Mouse (Mus musculus) stomach, postnatal 0 days (tissue): ENCODE results near the gene Ada. TPM values are rescaled to one million over a fixed set of nuclear protein-coding genes. Genes with fewer than 3 reads are reported as not detected.

ENCODE experiments used
- ATAC-seq: fragments of 200-750 bp; cut with Nextera tagmentation; 2 replicates; pipeline ENCODE4 v1.8.0; 2017; ENCODE audit not compliant: low FRiP score, low TSS enrichment
- DNase-seq: peaks from one replicate; pipeline ENCODE4 v3.0.0-alpha.2; 2016; ENCODE audit warnings: low spot score
- H3K27ac ChIP-seq: fragments of 300-500 bp; sonication (generic); replicated peaks from 2 replicates; pipeline ENCODE4 v1.5.1; 2014; ENCODE audit warnings: mild to moderate bottlenecking, control low read depth
- H3K27me3 ChIP-seq: fragments of 300-500 bp; sonication (generic); 2 replicates; pipeline ENCODE4 v1.6.1; 2014; ENCODE audit warnings: low read length; ENCODE audit not compliant: control insufficient read depth, insufficient read depth
- H3K36me3 ChIP-seq: fragments of 300-500 bp; sonication (generic); 2 replicates; pipeline ENCODE4 v1.6.1; 2014; ENCODE audit warnings: low read length, mixed read lengths; ENCODE audit not compliant: control insufficient read depth, insufficient read depth
- H3K4me1 ChIP-seq: fragments of 300-500 bp; sonication (generic); replicated peaks from 2 replicates; pipeline ENCODE4 v1.6.1; 2014; ENCODE audit warnings: antibody characterized with exemption; ENCODE audit not compliant: control insufficient read depth, insufficient read depth
- H3K4me2 ChIP-seq: fragments of 300-500 bp; sonication (generic); replicated peaks from 2 replicates; pipeline ENCODE4 v1.6.1; 2014; ENCODE audit warnings: low read depth, mild to moderate bottlenecking, control low read depth, moderate library complexity
- H3K4me3 ChIP-seq: fragments of 300-500 bp; sonication (generic); 2 replicates; pipeline ENCODE4 v1.5.1; 2014; ENCODE audit warnings: low read depth, low read length, control low read depth
- H3K9ac ChIP-seq: fragments of 300-500 bp; sonication (generic); 2 replicates; pipeline ENCODE4 v1.6.1; 2014; ENCODE audit warnings: mild to moderate bottlenecking, low read length, control low read depth, mixed read lengths
- H3K9me3 ChIP-seq: fragments of 300-500 bp; sonication (generic); 2 replicates; pipeline ENCODE4 v1.6.1; 2016; ENCODE audit warnings: low read length; ENCODE audit not compliant: control insufficient read depth
- CTCF ChIP-seq: IDR thresholded peaks from 2 replicates; pipeline ENCODE4 v1.5.1; 2016; ENCODE audit warnings: antibody characterized with exemption, low read depth, mild to moderate bottlenecking, moderate library complexity
- EP300 ChIP-seq: optimal IDR thresholded peaks from 2 replicates; pipeline ENCODE3; 2016; ENCODE audit warnings: antibody characterized with exemption
- WGBS: fragments of 180-500 bp; shearing (Covaris S2); extraction: QIAGEN DNeasy Blood & Tissue Kit; methylation state at CpG from one replicate; pipeline ENCODE4 v1.1.7; 2014; 5-methylcytosine and 5-hydroxymethylcytosine counted together
- polyA plus RNA-seq: library from polyadenylated mRNA; unstranded; fragments of >200 nt; fragmentation: Nextera tagmentation; extraction: Ambion mirVana; gene quantifications from 2 replicates; pipeline ENCODE4 v1.2.1, GENCODE M21; 2015

Gene Ada
- polyA plus RNA-seq, 1 experiment from 2014 or later, result 13.6 TPM

DNA sequence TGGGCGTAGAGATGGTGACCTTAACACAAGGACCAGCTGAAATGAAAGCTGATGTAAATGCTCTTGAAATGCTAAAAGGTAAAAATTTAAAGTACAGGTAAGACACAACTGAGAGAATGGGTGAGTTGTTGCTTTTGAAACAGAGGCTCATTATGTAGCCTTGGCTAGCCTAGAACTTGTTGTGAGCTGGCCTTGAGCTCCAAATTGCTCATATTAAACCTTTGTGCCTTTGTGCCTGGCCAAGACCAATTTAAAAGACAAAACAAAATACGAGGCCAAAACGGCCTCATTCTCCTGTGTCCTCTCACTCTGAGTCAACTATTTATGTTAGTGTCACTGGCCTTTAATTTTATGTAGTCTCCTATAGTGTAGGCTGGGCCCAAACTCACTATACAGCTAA is 63.2 kb downstream of the Ada start:
- peaks cover 14% of the 10 kb centered on the region for H3K4me1 ChIP-seq
- no peak overlapping the region for H3K27ac ChIP-seq
- ATAC-seq, result no peak
- H3K36me3 ChIP-seq, result no peaks in the 10 kb centered on the region; the same call in 1 of the 2 replicates
- WGBS, result 68% methylated on average over 3 of the region's 3 CpGs
- no peak for DNase-seq
- H3K9ac ChIP-seq, result no peak overlapping the region
- H3K9me3 ChIP-seq, result no peaks in the 10 kb centered on the region
- H3K4me3 ChIP-seq, result no peak overlapping the region
- no peaks in the 10 kb centered on the region for H3K27me3 ChIP-seq
- no peak overlapping the region for H3K4me2 ChIP-seq
- TF ChIP-seq EP300 (no peak), CTCF (no peak)

DNA sequence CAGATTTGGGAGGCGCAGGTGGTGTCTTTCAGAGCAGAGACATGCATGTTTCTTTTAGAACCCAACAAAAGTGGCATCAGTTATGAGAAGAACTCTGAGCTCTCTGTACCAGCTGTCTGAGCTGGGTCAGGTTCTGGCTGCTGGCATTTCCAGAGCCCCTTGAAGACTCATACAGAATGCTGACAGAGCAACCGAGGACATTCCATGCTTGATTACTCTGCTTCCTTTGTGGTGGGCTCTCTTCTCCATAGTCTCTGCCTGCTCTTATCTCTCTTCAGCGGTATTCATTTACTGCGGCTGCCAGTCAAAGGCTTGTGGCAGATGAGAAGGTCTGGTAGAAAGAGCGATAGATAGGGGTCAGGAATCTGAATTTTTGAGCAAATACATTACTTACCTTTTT is 63.8 kb downstream of the Ada start:
- H3K27ac ChIP-seq, result peak overlapping the region; percentile 83
- 65% methylated on average over 5 of the region's 5 CpGs for WGBS
- 0 out of 2 replicates have a peak overlapping the region, but pooled peaks have one; percentile 18 for H3K9ac ChIP-seq
- no peak for TF ChIP-seq EP300
- no peaks in the 10 kb centered on the region for H3K9me3 ChIP-seq
- no peak overlapping the region for H3K4me3 ChIP-seq
- peaks cover 14% of the 10 kb centered on the region for H3K4me1 ChIP-seq
- H3K27me3 ChIP-seq, result no peaks in the 10 kb centered on the region
- H3K4me2 ChIP-seq, result 0 out of 2 replicates have a peak overlapping the region, but pooled peaks have one; percentile 29
- ATAC-seq (no peak), DNase-seq (no peak)
- H3K36me3 ChIP-seq, result no peaks in the 10 kb centered on the region; the same call in 1 of the 2 replicates

DNA sequence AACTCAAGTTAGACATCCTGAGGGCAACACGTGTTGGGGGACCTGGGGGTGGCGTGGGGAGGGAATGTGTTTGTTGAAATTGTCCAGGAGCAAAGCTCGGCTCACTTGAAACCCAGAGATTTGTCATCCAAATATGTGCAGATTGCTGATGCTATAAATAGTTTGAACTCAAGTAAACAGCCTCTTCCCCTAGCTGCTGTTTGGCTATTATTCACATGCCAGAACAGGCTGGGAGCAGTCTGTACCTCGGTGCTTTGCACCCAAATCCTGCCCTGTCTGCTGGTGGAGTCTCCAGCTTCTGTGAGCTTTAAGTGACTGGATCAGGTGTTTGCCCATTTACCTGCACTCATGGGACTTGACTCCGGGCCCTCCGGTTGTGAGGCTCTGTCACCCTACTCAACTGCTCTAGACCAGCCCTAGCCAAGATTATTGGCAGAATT is 64.3 kb downstream of the Ada start:
- H3K9ac ChIP-seq, result 0 out of 2 replicates have a peak overlapping the region, but pooled peaks have one; percentile 18
- H3K36me3 ChIP-seq, result no peaks in the 10 kb centered on the region; the same call in 1 of the 2 replicates
- H3K9me3 ChIP-seq, result no peaks in the 10 kb centered on the region
- ATAC-seq (peak; percentile 59; the same call in 1 of the 2 replicates), DNase-seq (no peak)
- H3K4me1 ChIP-seq, result peaks cover 14% of the 10 kb centered on the region
- H3K27me3 ChIP-seq, result no peaks in the 10 kb centered on the region
- H3K27ac ChIP-seq, result peak overlapping the region; percentile 83
- no peak overlapping the region for H3K4me3 ChIP-seq
- no peak for TF ChIP-seq EP300
- peak; percentile 31 for TF ChIP-seq CTCF
- WGBS, result 27% methylated on average over 6 of the region's 6 CpGs
- H3K4me2 ChIP-seq, result peak overlapping the region; percentile 29; the same call in 1 of the 2 replicates

DNA sequence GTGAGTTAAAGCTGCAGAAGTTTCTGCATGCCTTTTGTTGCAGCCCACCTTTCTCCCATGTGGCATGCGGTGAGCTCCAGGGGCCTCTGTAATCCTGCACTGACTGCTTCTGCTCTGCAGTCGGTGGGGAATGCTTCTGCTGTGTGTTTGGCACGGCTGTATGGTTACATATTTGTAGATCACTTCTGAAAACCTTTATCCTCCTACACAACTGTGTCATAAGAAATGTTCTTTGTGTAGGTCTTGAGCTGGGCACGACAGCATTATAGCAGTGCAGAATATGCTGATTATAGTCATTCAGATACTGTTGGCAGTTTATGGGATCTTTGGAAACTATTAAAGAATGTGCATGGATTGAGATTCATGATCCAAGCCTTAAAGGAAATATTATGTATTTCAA is 64.8 kb downstream of the Ada start:
- 20% methylated on average over 4 of the region's 4 CpGs for WGBS
- no peaks in the 10 kb centered on the region; the same call in 1 of the 2 replicates for H3K36me3 ChIP-seq
- H3K4me2 ChIP-seq, result no peak overlapping the region
- H3K4me1 ChIP-seq, result peaks cover 11% of the 10 kb centered on the region
- TF ChIP-seq CTCF, result no peak
- no peak for TF ChIP-seq EP300
- no peak overlapping the region for H3K9ac ChIP-seq
- ATAC-seq (no peak), DNase-seq (no peak)
- peak overlapping the region; percentile 83 for H3K27ac ChIP-seq
- H3K4me3 ChIP-seq, result no peak overlapping the region
- no peaks in the 10 kb centered on the region for H3K9me3 ChIP-seq
- H3K27me3 ChIP-seq, result no peaks in the 10 kb centered on the region

DNA sequence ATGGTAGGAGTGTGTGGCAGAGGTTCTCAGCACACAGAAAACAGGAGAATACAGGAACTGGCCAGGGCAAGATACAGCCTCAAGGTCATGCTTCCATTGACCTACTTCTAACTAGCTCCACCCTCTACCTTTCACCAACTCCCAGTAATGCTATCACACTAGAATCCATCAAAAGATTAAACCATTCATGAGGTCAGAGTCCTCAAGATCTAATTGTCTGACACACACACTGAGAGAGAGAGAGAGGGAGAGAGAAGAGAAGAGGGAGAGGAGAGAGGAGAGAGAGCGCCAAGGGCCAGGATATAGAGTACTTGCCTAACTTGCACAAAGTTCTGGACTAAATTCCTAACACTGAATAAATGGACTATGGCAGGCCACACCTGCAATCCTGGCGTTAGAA is 67.7 kb downstream of the Ada start:
- Histone ChIP-seq H3K27me3 (no peaks in the 10 kb centered on the region), H3K4me3 (no peak overlapping the region), H3K9me3 (no peaks in the 10 kb centered on the region), H3K9ac (no peak overlapping the region), H3K4me1 (peaks cover 11% of the 10 kb centered on the region), H3K36me3 (no peaks in the 10 kb centered on the region; the same call in 1 of the 2 replicates), H3K27ac (no peak overlapping the region), H3K4me2 (no peak overlapping the region)
- ATAC-seq (peak; percentile 64), DNase-seq (no peak)
- 68% methylated on average over 2 of the region's 2 CpGs for WGBS
- no peak for TF ChIP-seq CTCF
- TF ChIP-seq EP300, result no peak

DNA sequence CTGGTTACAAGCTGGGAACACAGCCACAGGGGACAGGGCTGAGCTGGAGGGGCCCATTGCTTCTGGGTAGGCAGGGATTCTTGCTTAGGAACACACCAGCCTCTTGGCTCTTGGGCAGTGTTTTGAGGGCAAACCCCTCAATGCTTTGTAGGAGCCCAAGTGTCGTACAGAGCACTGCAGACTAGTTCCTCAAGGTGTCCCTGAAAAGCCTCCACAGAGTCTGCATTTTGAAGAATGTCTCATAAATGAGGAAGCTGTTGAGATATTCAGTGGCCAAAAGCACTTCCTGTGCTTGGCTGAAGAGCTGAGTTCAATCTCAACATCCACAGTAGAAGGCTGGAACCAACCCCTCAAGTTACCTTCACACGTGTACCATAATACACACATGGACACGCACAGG is 73.3 kb downstream of the Ada start:
- no peak overlapping the region for H3K4me2 ChIP-seq
- H3K36me3 ChIP-seq, result no peaks in the 10 kb centered on the region
- H3K27ac ChIP-seq, result no peak overlapping the region
- H3K9me3 ChIP-seq, result no peaks in the 10 kb centered on the region
- WGBS, result 86% methylated on average over 3 of the region's 3 CpGs
- H3K4me1 ChIP-seq, result peaks cover 11% of the 10 kb centered on the region; the same call in 1 of the 2 replicates
- H3K27me3 ChIP-seq, result no peaks in the 10 kb centered on the region
- ATAC-seq (no peak), DNase-seq (no peak)
- no peak overlapping the region for H3K4me3 ChIP-seq
- no peak overlapping the region for H3K9ac ChIP-seq
- TF ChIP-seq EP300 (no peak), CTCF (no peak)

Other genes starting within 250 kb of the Ada start
- 24.2 and 27.7 TPM in 2 replicates for gene Hnf4a, start 243.4 kb downstream of the Ada start, polyA plus RNA-seq
- gene Ttpal, start 147.9 kb downstream of the Ada start, polyA plus RNA-seq, result 19.9 and 20.8 TPM in 2 replicates
- 35.8 and 36.4 TPM in 2 replicates for gene Serinc3, start 105.1 kb downstream of the Ada start, polyA plus RNA-seq
- 60.9 and 66.3 TPM in 2 replicates for gene Pkig, start 91.9 kb downstream of the Ada start, polyA plus RNA-seq
- gene Ccn5, start 70.6 kb upstream of the Ada start, polyA plus RNA-seq, result 0.08 and 0.21 TPM in 2 replicates
- not detected in 2 replicates for gene Kcnk15, start 103.4 kb upstream of the Ada start, polyA plus RNA-seq
- 0.22 and 0.41 TPM in 2 replicates for gene Rims4, start 168.4 kb upstream of the Ada start, polyA plus RNA-seq
- gene Ywhab, start 244.7 kb upstream of the Ada start, polyA plus RNA-seq, result 186 and 189 TPM in 2 replicates